Mouse (Mus musculus) MEL (cell line): ENCODE results near the gene Hs3st4. TPM values are rescaled to one million over a fixed set of nuclear protein-coding genes. Genes with fewer than 3 reads are reported as not detected.

Experiments used
- DNase-seq: peaks from one replicate; pipeline ENCODE4 v3.0.0; 2011; ENCODE audit warnings: low read depth, low spot score
- H3K27ac ChIP-seq: 2 replicates; pipeline ENCODE4 v1.5.1; 2012; ENCODE audit warnings: low read depth, mild to moderate bottlenecking, control low read depth, low read length, moderate library complexity; ENCODE audit not compliant: control insufficient read depth
- H3K27me3 ChIP-seq, 2 experiments: fragments of 150-350 bp in 1 of 2; sonication (generic) in 1 of 2; 2 replicates each; pipeline ENCODE4 v1.6.1; 2012; ENCODE audit warnings: low read length in 2 of 2, mild to moderate bottlenecking in 2 of 2, improper control_type of control experiment in 1 of 2, moderate library complexity in 1 of 2; ENCODE audit not compliant: insufficient read depth in 2 of 2, control insufficient read depth in 1 of 2
- H3K36me3 ChIP-seq, 2 experiments: 2 replicates each; pipeline ENCODE4 v1.6.1; 2012 to 2014; ENCODE audit warnings: low read length in 2 of 2, improper control_type of control experiment in 1 of 2, inconsistent platforms in 1 of 2, mild to moderate bottlenecking in 1 of 2; ENCODE audit not compliant: insufficient read depth in 2 of 2, control insufficient read depth in 1 of 2
- H3K4me1 ChIP-seq, 2 experiments: fragments of 150-350 bp in 1 of 2; sonication (generic) in 1 of 2; 2 replicates each; pipeline ENCODE4 v1.6.1; 2012; ENCODE audit warnings: low read length in 2 of 2, improper control_type of control experiment in 1 of 2, mild to moderate bottlenecking in 1 of 2; ENCODE audit not compliant: insufficient read depth in 2 of 2, control insufficient read depth in 1 of 2
- H3K4me3 ChIP-seq, 2 experiments: fragments of 150-350 bp in 1 of 2; sonication (generic) in 1 of 2; 2 replicates each; pipeline ENCODE4 v1.5.1; 2012; ENCODE audit warnings: low read depth in 2 of 2, low read length in 2 of 2, mild to moderate bottlenecking in 2 of 2, moderate library complexity in 2 of 2, control low read depth in 1 of 2, improper control_type of control experiment in 1 of 2; ENCODE audit not compliant: control insufficient read depth in 1 of 2, insufficient read depth in 1 of 2
- H3K79me2 ChIP-seq: 2 replicates; pipeline ENCODE4 v1.6.1; 2012; ENCODE audit warnings: mild to moderate bottlenecking, low read length, moderate library complexity; ENCODE audit not compliant: control insufficient read depth, poor library complexity, insufficient read depth
- H3K9ac ChIP-seq: 2 replicates; pipeline ENCODE4 v1.6.1; 2012; ENCODE audit warnings: low read depth, mild to moderate bottlenecking, control low read depth, low read length, moderate library complexity; ENCODE audit not compliant: control insufficient read depth, poor library complexity, severe bottlenecking
- H3K9me3 ChIP-seq: fragments of 150-350 bp; sonication (generic); replicated peaks from 2 replicates; pipeline ENCODE4 v1.6.1; 2012; ENCODE audit warnings: mild to moderate bottlenecking, low read length, improper control_type of control experiment, moderate library complexity; ENCODE audit not compliant: insufficient read depth
- BHLHE40 ChIP-seq: IDR thresholded peaks from 2 replicates; pipeline ENCODE4 v1.6.1; 2012; ENCODE audit warnings: low read depth, mild to moderate bottlenecking, inconsistent platforms, low read length, improper control_type of control experiment, borderline replicate concordance
- CHD1 ChIP-seq: IDR thresholded peaks from 2 replicates; pipeline ENCODE4 v1.6.1; 2012; ENCODE audit warnings: low read depth, mild to moderate bottlenecking, inconsistent platforms, low read length, improper control_type of control experiment
- EP300 ChIP-seq, 2 experiments: IDR thresholded peaks; 2 replicates each; pipeline ENCODE4 v1.6.1; 2011; ENCODE audit warnings: improper control_type of control experiment in 2 of 2, low read length in 2 of 2, low read depth in 1 of 2, mild to moderate bottlenecking in 1 of 2
- GABPA ChIP-seq: IDR thresholded peaks from 2 replicates; pipeline ENCODE4 v1.6.1; 2012; ENCODE audit warnings: low read depth, mild to moderate bottlenecking, inconsistent platforms, low read length, improper control_type of control experiment, moderate library complexity
- GATA1 ChIP-seq: IDR thresholded peaks from 2 replicates; pipeline ENCODE4 v1.6.1; 2011; ENCODE audit warnings: low read depth, low read length, improper control_type of control experiment
- HCFC1 ChIP-seq: IDR thresholded peaks from 2 replicates; pipeline ENCODE4 v1.6.1; 2012; ENCODE audit warnings: low read depth, mild to moderate bottlenecking, inconsistent platforms, low read length, improper control_type of control experiment, moderate library complexity
- MAFK ChIP-seq: IDR thresholded peaks from 2 replicates; pipeline ENCODE4 v1.6.1; 2011; ENCODE audit warnings: low read depth, mild to moderate bottlenecking, low read length, improper control_type of control experiment, borderline replicate concordance
- MAZ ChIP-seq: IDR thresholded peaks from 2 replicates; pipeline ENCODE4 v1.6.1; 2012; ENCODE audit warnings: low read depth, mild to moderate bottlenecking, inconsistent platforms, low read length, improper control_type of control experiment
- MEF2A ChIP-seq: IDR thresholded peaks from 2 replicates; pipeline ENCODE4 v1.6.1; 2014; ENCODE audit warnings: low read depth, mild to moderate bottlenecking, inconsistent platforms, low read length, improper control_type of control experiment; ENCODE audit not compliant: poor library complexity, insufficient replicate concordance, severe bottlenecking; ENCODE audit errors: extremely low read depth
- MXI1 ChIP-seq: IDR thresholded peaks from 2 replicates; pipeline ENCODE4 v1.6.1; 2011; ENCODE audit warnings: mild to moderate bottlenecking, low read depth, low read length, improper control_type of control experiment
- NELFE ChIP-seq: IDR thresholded peaks from 2 replicates; pipeline ENCODE4 v1.6.1; 2011; ENCODE audit warnings: low read depth, low read length, improper control_type of control experiment
- NRF1 ChIP-seq: IDR thresholded peaks from 2 replicates; pipeline ENCODE4 v1.6.1; 2014; ENCODE audit warnings: low read depth, mild to moderate bottlenecking, inconsistent platforms, low read length, improper control_type of control experiment, moderate library complexity; ENCODE audit not compliant: poor library complexity, insufficient read depth, severe bottlenecking
- POLR2AphosphoS2 ChIP-seq: IDR thresholded peaks from 2 replicates; pipeline ENCODE4 v1.6.1; 2011; ENCODE audit warnings: low read length, improper control_type of control experiment
- RAD21 ChIP-seq: IDR thresholded peaks from 2 replicates; pipeline ENCODE4 v1.6.1; 2011; ENCODE audit warnings: mild to moderate bottlenecking, low read depth, low read length, improper control_type of control experiment
- SIN3A ChIP-seq: IDR thresholded peaks from 2 replicates; pipeline ENCODE4 v1.6.1; 2012; ENCODE audit warnings: low read length, improper control_type of control experiment, inconsistent platforms
- TBP ChIP-seq: IDR thresholded peaks from 2 replicates; pipeline ENCODE4 v1.8.0; 2011; ENCODE audit warnings: low read depth, low read length, improper control_type of control experiment
- TCF12 ChIP-seq: IDR thresholded peaks from 2 replicates; pipeline ENCODE4 v1.6.1; 2014; ENCODE audit warnings: low read depth, mild to moderate bottlenecking, inconsistent platforms, low read length, improper control_type of control experiment, moderate library complexity
- UBTF ChIP-seq: IDR thresholded peaks from 2 replicates; pipeline ENCODE4 v1.6.1; 2012; ENCODE audit warnings: low read depth, mild to moderate bottlenecking, inconsistent platforms, low read length, improper control_type of control experiment, moderate library complexity, borderline replicate concordance; ENCODE audit not compliant: insufficient read depth
- ZKSCAN1 ChIP-seq: IDR thresholded peaks from 2 replicates; pipeline ENCODE4 v1.6.1; 2012; ENCODE audit warnings: low read depth, mild to moderate bottlenecking, inconsistent platforms, low read length, improper control_type of control experiment, moderate library complexity
- ZMIZ1 ChIP-seq: IDR thresholded peaks from 2 replicates; pipeline ENCODE4 v1.6.1; 2012; ENCODE audit warnings: low read depth, mild to moderate bottlenecking, inconsistent platforms, low read length, improper control_type of control experiment, moderate library complexity
- ZNF384 ChIP-seq: IDR thresholded peaks from 2 replicates; pipeline ENCODE4 v1.6.1; 2012; ENCODE audit warnings: low read depth, mild to moderate bottlenecking, inconsistent platforms, low read length, improper control_type of control experiment
- polyA plus RNA-seq, 2 experiments: library from polyadenylated mRNA; stranded (reverse) in 1 of 2; unstranded in 1 of 2; fragments of >175 nt in 1 of 2; fragments of >200 nt in 1 of 2; gene quantifications; 2 replicates each; pipeline versions ENCODE4 v1.2.1 to v1.2.4; 2012; ENCODE audit warnings: low replicate concordance in 2 of 2, low read depth in 1 of 2; ENCODE audit not compliant: insufficient read length in 2 of 2, insufficient read depth in 1 of 2, missing spikeins in 1 of 2
- total RNA-seq: library from RNA; depleted of rRNA; stranded (reverse); fragments of 300-350 nt; gene quantifications from 2 replicates; pipeline ENCODE4 v1.2.3, GENCODE M21; 2012

Hs3st4 gene
- total and polyA plus RNA-seq, 3 experiments = not detected

DNA sequence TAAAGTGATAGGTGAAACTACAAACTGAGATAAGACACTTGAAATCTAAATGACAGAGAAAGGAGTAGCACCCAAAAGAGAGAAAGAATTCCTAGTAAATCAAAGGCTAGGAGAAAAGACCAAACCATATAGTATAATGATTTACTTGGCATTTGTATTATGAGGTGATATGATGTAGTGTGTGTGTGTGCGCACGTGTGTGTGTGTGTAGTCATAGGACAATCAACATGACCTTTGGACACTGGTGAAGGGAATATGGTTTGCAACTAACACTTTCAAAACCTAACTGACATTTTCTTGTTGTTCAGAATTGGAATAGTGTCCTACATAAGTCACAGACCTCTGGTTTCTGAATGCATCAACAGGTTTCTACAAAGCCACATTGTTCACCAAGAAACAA, 390.0 kb downstream of the Hs3st4 start:
- Histone ChIP-seq H3K27ac (no peak overlapping the region), H3K36me3 (no peaks in the 10 kb centered on the region), H3K27me3 (no peaks in the 10 kb centered on the region), H3K4me1 (no peaks in the 10 kb centered on the region), H3K9ac (no peak overlapping the region), H3K79me2 (no peaks in the 10 kb centered on the region), H3K9me3 (no peaks in the 10 kb centered on the region), H3K4me3 (no peak overlapping the region)
- no peak for DNase-seq
- no peak for TF ChIP-seq POLR2AphosphoS2
- no peak for TF ChIP-seq ZKSCAN1
- TF ChIP-seq HCFC1 = no peak
- TF ChIP-seq TCF12 = no peak

DNA sequence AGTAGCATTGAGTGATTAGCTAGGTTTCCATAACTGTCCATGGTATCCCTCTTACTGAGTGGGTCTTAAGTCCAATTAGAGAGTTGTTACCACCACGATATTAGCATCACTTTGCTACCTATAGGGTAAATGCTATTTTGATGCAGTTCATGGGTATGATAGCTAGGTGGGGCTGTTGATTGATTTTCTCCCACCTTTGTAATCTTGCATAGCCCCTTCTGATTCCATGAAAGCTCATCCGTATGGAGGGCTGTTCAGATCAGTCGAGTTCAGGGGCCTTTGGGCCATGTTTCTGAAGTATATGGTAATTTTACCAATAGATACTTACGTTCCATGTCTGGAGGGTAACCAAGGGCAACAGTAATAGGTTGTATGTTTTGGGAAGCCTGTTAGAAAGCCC, 400.8 kb downstream of the Hs3st4 start:
- H3K9ac ChIP-seq = no peak overlapping the region
- no peaks in the 10 kb centered on the region for H3K4me1 ChIP-seq
- H3K36me3 ChIP-seq = no peaks in the 10 kb centered on the region
- no peak overlapping the region for H3K27ac ChIP-seq
- TF ChIP-seq MAZ (no peak), ZMIZ1 (no peak), SIN3A (no peak), NELFE (no peak), CHD1 (no peak), MXI1 (no peak), ZNF384 (no peak), UBTF (no peak), MEF2A (no peak), MAFK (no peak), BHLHE40 (no peak)
- no peak for DNase-seq
- H3K27me3 ChIP-seq = no peaks in the 10 kb centered on the region
- H3K9me3 ChIP-seq = no peaks in the 10 kb centered on the region
- H3K79me2 ChIP-seq = no peaks in the 10 kb centered on the region
- H3K4me3 ChIP-seq = no peak overlapping the region

DNA sequence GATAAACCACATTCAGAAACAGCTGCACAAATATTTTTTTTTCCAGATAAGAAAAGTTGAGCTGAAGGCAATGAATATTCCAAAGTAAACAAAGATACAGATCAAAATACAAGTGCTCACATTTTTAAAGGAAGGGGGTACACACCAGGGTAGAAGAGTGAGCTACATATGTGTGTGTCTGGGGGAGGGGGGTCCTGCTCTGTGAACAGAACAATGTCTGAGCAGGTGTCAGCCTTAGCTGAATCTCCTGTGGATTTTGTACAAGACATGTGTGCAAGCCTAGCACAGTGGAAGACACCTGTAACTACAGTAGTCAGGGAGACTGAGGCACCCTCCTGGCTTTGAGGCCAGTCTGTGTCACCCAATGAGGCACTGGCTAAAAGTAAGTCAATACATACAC, 416.5 kb downstream of the Hs3st4 start:
- no peaks in the 10 kb centered on the region for H3K27me3 ChIP-seq
- H3K9ac ChIP-seq = no peak overlapping the region
- H3K27ac ChIP-seq = no peak overlapping the region
- no peaks in the 10 kb centered on the region for H3K79me2 ChIP-seq
- H3K4me1 ChIP-seq = no peaks in the 10 kb centered on the region
- TF ChIP-seq NRF1 (no peak), ZMIZ1 (no peak), GATA1 (no peak), RAD21 (no peak), MEF2A (no peak), EP300 (IDR thresholded peaks at IDR 0.05; ENCODE audit: low read depth in 1 of 2, low read length in 2 of 2) (no peak), GABPA (no peak), TCF12 (no peak), TBP (no peak)
- DNase-seq = no peak
- H3K9me3 ChIP-seq = no peaks in the 10 kb centered on the region
- H3K36me3 ChIP-seq = no peaks in the 10 kb centered on the region
- no peak overlapping the region for H3K4me3 ChIP-seq
